ENCODE assay signal across 16 mouse cellular contexts in genomic region chr9:113074866-113075265, GRCm38 (mm10).
"Had no signal": no experiment of that assay in that cellular context is flagged by ENCODE, and none has a peak within 500 bp of the region (broad histone marks: within the 10 kb centered on the region; RNA-seq: fewer than 3 reads in every experiment).

No protein-coding gene starts in this region.

- H3K27ac ChIP-seq: neural tube, embryonic 13.5 days; neural tube, embryonic 15.5 days; stomach, embryonic 15.5 days; stomach, postnatal 0 days had no signal

- H3K4me3 ChIP-seq: neural tube, embryonic 13.5 days; neural tube, embryonic 15.5 days; stomach, embryonic 15.5 days had no signal

- DNase-seq: retina, postnatal 1 day; right cerebral cortex, adult 18-20 months; right cerebral cortex, postnatal 14 days; right cerebral cortex, postnatal 25 days; right cerebral cortex, postnatal 4 days; spleen, adult 18-20 months; thymus, adult 18-20 months; thymus, adult 2 months; thymus, postnatal 14 days; thymus, postnatal 25 days; thymus, postnatal 36 days; thymus, postnatal 4 days had no signal
